Mouse (Mus musculus) adrenal gland, adult 8-10 months (tissue): ENCODE results near the gene Bap1. TPM values are rescaled to one million over a fixed set of nuclear protein-coding genes. Genes with fewer than 3 reads are reported as not detected.
A peak's percentile ranks its signal among the peaks of the same experiment; 100 is the strongest.

Source experiments
- DNase-seq: peaks from one replicate; pipeline ENCODE4 v3.0.0; 2022
- total RNA-seq, 4 experiments: library from RNA; stranded (reverse); gene quantifications; 2 replicates each; pipeline ENCODE4 v1.2.4; 2022

Bap1 gene
- total RNA-seq: 10 to 100 TPM; 64.5 to 70.6 (median 68.0) TPM

- DNase-seq: peak; percentile 92
These were observed at the start of gene Bap1, which contains the start of gene Phf7 for GRCm38 (mm10) chr14:31251084-31251604. Gene Bap1 (plus strand): TSS chr14:31251450. Gene Phf7 (minus strand): TSS chr14:31251317.

- DNase-seq: no peak
These were observed 46.4 kb upstream of the Bap1 start for GRCm38 (mm10) chr14:31204844-31205243.

GRCm38 (mm10) chr14:31205244-31205561, 46.0 kb upstream of the Bap1 start:
- no peak for DNase-seq

GRCm38 (mm10) chr14:31205562-31206467, 45.4 kb upstream of the Bap1 start:
- DNase-seq: peak; percentile 52

GRCm38 (mm10) chr14:31206472-31206981, 44.7 kb upstream of the Bap1 start:
- peak; percentile 93 for DNase-seq

- DNase-seq: peak; percentile 67
These were observed 44.0 kb upstream of the Bap1 start for GRCm38 (mm10) chr14:31207070-31207830.

GRCm38 (mm10) chr14:31208084-31208483, 43.2 kb upstream of the Bap1 start, which contains the start of gene Tnnc1:
Gene Tnnc1 (plus strand): TSS chr14:31208312.
- DNase-seq: no peak

DNA sequence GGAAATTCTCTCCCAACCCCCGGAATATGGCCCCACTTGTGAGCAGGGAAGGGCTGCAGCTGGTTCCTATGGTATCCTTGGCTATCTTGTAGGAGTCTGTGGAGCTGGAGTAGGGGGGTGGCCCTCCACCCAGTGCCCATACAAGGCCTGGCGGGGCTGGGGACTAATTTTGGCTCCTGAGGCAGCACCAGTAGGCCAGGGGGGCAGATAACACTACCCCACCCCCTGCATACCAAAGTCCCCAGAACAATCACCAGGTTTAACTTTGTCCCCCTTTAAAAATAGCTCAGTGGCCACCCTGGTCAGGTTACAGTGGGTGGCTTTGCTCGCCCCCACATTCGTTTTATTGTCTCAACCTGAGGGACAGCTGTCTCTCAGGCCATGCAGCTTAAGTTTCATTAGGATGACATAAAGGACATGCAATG, 42.1 kb upstream of the Bap1 start:
- no peak for DNase-seq

- DNase-seq: no peak
These were observed 39.4 kb upstream of the Bap1 start for GRCm38 (mm10) chr14:31211854-31212253.

GRCm38 (mm10) chr14:31212499-31212898, 38.8 kb upstream of the Bap1 start:
- no peak for DNase-seq

- DNase-seq: no peak
These were observed 37.4 kb upstream of the Bap1 start for GRCm38 (mm10) chr14:31213868-31214267.

DNA sequence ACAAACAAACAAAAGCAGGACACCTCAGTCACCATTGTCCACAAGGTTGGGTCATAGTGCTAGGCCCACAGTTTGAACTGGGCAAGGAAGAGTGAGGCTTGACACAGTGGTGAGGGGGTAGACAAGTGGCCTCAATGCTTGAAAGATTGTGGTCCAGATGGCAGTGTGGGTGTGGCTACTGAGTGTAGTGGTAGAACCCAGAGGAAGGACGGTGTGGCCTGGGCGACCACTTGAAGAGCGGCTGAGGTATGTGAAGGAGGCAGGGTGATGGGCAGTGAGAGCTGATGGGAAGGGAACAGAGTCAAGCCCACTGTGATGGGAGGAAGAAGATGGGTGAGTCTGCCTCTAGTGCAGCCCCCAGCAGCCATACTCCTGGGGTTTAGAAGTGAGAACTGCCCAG, 36.6 kb upstream of the Bap1 start:
- DNase-seq: no peak

DNA sequence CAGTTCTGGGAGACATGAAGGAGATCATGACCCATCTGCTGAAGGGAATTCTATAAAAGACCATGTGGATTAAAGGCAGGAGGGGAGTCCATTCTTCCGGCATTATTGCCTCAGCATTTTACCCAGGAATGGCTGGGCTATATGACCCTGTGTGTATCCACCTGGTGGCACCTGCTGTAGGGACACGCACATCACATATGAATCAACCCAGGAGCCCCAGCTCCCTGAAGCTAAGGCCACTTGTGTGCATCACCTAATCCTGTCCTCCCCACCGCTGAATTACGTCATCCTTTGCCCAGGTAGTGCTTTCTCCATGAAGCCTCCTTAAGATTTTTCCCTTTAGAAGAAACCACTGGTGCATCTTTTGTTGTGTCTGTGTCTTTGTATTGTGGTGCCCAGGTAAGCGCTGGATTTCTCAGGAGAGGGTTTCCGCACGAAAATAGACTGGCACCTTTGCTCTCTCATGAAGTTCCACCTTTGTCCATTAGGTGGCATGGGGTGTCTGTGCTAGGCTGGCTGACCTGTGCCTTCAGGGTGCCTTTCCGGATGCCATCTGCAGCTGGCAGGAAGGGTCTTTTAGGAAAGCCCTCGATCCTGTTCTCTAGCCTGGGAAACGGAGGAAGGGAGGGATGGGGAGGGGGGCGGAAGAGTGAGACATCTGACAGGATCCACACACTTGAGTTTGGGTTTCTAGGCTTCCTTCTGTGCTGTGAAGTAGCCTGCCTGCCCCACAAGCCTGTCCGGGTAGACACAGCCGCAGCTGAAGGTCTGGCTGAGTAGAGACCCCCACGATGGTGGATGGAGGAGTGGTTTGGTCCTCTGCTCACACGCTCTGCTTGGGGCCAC, 35.9 kb upstream of the Bap1 start:
- DNase-seq: no peak

- DNase-seq: no peak
These were observed 34.4 kb upstream of the Bap1 start, which contains the start of gene Nisch for GRCm38 (mm10) chr14:31216846-31217245. Gene Nisch (minus strand): TSS chr14:31216946.

DNA sequence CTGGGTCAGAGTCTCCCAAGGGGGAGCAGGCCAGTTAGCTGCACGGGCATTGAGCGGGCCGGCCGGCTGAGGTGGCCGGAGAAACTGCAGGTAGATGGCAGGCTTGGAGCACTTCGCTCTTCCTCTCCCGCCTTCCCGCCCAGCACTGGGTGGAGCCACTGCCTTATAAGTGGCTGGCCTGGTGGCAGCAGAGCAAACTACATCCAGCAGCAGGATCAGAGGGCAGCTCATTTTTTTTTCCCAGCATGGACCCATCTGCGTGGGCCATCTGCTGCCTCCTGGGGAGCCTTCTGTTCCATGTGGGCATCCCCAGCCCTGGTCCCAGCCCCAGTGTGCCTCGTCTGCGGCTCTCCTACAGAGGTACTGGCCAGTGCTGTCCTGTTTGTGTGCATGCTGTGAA, 33.6 kb upstream of the Bap1 start, which contains the start of gene Sema3g:
Sema3g (plus strand) TSS at position 195 of the 400 bp plus-strand sequence.
- no peak for DNase-seq

DNA sequence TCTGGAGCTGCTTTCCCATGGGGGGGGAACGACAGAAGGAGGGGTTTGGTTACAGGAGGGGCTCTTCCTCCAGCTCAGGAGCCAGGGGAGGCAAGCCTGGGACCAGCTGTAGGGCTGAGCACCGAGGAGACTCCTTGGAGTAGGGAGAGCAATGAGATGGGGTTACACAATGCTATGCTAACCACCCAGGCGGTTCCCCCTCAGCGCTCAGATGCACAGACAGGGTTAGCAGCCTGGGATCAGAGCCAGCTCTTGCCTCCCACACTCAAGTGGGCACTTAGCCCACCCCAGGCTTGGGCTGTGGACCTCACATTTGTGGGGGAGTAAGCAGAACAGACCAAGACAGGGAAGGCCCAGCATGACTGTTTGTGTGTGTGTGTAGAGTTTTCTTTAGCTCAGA, 24.3 kb upstream of the Bap1 start:
- DNase-seq: no peak

DNA sequence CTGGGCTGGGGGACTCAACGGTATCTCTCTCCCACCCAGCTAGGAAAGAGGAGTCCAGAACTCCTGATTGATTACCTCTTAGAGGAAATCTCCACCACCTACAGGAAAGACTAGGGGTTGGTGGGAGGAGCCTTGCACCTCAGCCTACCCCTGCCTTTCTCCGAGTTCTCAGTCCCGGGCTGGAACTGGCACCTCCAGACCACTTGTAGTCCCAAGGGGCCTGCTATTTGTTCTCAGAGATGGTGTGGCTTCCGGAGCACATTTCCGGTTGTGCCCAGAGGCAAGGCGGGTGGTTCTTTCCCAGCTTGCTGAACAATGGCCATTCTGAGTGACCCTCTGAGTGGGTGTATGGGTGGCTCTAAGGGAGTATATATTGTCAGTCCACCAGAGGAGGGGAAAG, 23.0 kb upstream of the Bap1 start:
- no peak for DNase-seq

DNA sequence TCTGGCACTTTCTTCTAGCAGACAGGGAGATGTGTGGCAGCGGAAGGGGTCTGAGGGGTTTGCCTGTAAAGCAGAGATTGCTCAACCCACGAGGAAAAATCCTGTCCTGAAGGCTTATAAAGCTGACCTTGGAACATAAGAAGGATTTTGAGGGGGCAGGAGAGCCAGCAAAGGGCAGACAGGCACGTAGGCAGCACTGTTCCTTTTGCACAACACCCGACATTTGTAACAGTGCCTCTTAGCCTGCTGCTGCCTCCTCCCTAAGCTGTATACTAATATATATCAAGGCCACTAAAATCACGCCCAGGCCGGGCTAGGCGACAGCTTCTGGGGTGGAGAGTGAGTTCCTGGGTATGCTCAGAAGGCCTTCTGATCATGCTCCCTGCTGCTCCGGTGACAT, 20.8 kb upstream of the Bap1 start:
- no peak for DNase-seq

DNA sequence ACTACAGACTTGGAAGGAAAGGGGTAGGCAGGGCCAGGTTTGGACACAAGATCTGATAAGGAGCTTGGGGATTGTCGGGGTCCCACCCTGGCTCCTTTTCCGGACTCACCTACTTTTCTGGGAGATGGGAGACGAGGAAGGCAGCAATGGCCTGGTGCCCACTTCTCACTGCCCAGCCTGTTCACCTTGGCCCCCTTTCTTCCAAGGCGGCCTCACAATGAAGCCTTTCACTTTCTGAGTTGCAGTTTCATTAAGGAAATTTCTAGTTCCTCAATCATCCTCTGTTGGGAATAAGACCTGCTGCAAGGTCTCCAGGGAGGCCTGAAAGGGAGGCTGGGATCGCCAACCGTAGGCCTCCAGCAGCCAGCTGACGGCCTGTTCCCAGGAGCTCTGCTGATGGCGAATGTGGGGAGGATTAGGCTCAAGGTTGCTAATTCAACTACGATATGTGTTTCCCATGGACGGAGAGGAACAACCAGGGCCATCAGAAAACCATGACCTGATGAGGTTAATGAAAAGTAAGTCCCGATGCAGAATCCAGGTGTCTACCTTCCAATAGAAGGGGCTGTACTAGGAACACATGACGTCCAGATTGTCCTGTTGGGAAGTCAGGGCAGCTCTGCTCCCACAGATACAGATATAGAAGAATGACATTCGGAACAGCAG, 18.7 kb upstream of the Bap1 start:
- no peak for DNase-seq

- no peak for DNase-seq
These were observed 17.9 kb upstream of the Bap1 start for GRCm38 (mm10) chr14:31233070-31233995.
